Mouse (Mus musculus): ENCODE data around the gene Sdk2.

Sdk2 gene

DNA sequence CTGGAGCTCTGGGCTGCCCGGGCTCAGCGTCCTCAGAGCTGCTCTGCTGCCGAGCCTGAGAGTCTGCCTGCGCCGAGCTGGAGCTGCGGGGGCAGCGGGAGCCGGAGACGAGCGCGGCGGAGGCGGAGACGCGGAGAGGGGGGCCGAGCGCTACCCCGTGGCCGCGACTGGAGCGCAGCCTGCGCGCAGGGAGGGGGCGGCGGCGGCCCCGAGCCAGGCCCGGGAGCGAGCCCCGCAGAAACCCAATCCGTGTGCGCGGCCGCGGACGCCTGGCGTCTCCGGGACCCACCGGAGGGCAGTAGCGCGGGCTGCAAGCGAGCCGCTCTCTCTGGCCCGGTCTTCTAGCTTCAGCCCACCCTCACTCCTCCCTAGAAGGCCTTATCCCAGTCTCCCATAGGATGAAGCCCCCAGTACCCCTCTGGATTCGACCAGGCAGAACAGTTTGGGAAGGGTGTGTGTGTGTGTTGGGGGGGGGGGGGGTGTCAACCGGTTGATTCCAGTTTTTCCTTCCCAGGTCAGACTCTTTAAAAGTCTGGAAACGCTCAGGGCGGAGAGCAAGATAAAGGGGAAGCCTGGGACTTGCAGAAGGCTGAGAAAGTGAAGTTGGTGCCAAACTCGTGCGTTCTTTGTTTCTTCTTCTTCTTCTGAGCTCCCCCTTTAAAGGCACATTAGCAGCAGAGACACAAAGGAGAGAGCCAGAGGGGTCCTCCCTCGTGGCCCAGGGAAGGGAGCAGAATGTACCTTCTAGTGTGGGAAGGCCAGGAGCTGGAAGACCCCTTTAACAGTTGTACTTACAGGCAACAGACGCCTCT lies at the start of gene Sdk2:
Gene Sdk2 (minus strand): TSS at position 96 of the 812 bp plus-strand sequence.
- DNase-seq (ENCODE audit: low read depth, low spot score): peak; percentile 72

DNA sequence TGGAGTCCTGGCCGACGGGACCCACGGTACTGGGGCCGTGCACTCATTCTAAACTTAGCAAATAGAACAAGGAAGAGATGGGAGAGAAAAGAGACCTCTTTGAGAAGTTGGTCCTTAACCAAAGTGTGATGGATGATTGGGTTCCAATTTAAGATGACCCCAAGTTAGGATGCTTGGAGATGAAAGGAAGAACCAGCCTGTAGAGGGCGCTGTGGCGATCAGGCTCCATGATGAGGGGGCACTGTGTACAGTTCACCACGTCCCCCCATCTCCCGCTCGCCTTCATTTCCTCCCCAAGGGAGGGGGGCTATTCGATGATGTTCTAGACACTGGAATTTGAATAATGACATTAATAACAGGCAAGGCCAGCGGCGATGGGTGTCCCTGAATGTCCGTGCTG lies 48.2 kb upstream of the Sdk2 start:
- no peak for DNase-seq (ENCODE audit: low read depth, low spot score)

DNA sequence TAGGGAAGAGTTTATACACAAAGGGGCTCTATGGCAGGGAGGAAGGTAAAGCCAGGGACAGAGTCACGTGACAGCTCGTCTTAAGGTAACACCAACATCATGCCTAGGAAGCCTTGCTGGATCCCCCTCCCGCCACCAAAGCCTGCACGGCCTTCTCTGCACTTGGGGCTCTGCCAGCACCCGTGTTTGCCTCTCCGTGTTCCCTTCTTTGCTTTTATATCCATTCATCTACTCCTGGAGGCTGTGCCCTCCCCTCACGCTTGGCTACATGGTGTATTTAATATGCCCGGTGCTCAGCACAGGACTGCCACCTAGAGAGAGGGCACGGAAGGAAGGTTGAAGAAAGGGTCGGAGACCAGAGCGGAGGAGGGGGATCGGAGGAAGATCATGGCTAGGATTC lies 47.8 kb upstream of the Sdk2 start:
- no peak for DNase-seq (ENCODE audit: low read depth, low spot score)

DNA sequence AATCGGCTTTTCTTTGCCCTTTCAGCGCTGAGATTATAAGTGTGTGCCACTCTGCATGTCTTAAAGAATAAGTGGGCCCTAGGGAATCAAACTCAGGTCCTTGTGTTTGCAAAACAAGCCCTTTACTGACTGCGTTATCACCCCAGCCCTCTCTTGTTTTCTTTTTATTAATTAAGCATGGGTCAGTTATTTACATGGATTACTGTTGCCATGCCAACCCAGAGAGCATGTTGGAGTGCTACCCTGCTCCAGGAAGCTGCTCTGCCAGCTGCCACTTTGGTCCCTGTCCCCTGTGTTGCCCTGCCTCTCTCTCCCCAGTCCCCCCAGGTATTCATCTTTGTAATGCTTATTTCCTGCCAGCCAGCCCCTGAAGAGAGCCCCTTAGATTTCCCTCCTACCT lies 44.0 kb upstream of the Sdk2 start:
- DNase-seq (ENCODE audit: low read depth, low spot score): no peak

DNA sequence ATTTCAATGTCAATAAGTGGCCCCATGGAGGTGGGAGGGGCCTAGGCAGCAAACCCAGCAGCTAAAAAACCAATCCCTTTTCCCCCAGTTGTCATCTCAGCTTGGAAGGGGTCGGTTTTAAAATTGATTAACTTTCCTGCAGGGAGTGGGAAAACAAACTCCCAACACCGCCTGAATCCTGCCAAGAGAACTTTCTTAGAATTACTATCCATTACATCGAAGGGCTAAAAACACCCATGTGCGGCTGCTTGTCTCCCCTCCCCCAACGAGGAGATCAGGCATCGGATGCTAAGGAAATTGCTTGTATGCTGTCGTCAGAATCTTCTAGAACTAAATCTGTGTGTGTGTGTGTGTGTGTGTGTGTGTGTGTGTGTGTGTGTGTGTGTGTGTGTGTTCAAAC lies 26.8 kb upstream of the Sdk2 start:
- DNase-seq (ENCODE audit: low read depth, low spot score): no peak

DNA sequence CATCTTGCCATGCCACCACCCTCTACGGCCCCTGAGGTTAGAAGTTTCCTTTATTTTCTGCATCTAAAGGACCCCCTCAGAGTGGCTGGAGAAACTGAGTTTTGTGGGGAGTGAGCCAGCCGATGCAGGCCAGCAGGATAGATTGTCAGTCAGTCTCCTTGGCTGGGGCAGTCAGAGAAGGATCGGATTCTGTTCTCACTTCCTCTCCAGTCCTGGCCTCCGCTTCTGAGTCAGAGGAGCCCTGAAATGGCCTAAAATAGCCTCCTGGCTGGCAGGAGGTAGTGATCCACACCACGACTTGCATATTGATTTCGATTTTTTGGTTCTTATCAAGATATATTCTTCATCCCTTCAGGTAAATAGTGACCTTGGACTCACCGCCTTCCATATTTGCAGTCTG lies 26.3 kb upstream of the Sdk2 start:
- DNase-seq (ENCODE audit: low read depth, low spot score): no peak

DNA sequence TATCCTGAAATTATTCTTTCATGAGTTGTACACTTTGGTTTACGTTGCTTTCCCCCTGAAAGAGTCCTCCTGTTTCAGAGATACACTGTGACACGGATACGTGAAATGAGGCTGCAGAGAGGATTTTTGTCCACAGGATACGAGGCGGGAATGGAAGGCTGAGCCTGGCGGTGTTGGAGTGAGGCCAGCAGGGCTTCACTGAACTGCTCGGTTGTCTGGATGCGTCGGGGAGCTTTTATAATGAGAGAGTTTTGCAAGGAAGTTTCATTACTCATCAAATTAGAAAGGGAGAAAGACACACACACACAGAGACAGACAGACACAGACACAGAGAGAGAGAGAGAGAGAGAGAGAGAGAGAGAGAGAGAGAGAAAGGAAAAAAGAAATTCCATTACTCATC lies 13.8 kb upstream of the Sdk2 start:
- no peak for DNase-seq (ENCODE audit: low read depth, low spot score)

DNA sequence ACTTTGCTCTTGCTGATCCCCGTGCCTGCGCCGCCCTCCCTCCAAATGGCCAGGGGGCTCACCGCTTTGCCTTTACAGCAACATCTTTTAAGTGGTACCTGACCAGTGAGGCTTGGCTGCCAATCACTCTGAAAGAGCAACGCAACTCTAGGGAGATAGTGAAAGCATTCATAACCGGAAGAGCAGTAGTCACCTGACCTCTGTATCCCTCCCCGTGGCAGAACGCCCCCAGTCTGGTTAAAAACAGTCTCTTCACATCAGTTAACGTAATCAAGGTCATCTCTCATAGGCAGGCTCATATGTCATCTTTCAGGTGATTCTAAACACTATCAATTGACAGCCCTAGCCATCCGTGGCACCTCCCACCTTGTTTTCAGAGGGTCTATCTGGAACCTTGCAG lies 5.8 kb upstream of the Sdk2 start:
- DNase-seq (ENCODE audit: low read depth, low spot score): no peak

DNA sequence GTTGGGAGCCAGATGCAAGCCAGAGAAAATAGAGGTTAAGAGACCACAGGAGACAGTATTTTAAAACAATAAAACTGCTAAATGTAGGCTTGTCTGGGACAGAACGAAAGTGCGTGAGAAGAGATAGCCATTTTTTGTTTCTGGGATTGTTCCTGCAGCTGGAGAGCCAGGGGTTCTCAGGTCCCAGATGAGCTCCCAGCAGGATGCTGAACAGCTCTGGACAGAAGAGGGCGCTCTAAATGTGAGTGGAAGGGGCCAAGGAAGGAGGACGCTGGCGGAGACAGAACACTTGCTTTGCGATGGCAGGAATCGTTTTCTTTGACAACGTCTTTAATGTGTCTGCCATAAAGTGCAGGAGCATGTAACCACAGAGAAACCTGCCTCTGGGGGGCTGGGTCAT lies 5.2 kb upstream of the Sdk2 start:
- DNase-seq (ENCODE audit: low read depth, low spot score): peak; percentile 61

DNA sequence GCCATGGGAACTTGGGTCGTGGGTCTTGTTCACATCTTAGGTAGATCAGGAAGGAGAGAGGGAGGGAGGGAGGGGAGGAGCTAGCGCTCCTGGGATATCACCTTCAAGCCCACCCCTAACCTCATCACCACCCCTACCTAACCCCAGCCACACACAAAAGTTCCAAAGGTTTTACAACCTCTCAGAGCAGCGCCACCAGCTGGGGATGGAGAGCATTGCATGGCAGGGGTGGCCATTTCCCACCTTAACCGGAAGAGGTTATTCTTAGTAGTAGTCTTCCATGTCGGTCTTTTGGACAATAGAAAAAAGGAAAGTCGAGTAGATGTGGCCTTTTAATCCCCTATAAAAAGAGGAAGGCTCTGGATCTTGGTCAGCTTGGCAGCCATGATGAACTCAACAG lies 4.0 kb upstream of the Sdk2 start:
- no peak for DNase-seq (ENCODE audit: low read depth, low spot score)

DNA sequence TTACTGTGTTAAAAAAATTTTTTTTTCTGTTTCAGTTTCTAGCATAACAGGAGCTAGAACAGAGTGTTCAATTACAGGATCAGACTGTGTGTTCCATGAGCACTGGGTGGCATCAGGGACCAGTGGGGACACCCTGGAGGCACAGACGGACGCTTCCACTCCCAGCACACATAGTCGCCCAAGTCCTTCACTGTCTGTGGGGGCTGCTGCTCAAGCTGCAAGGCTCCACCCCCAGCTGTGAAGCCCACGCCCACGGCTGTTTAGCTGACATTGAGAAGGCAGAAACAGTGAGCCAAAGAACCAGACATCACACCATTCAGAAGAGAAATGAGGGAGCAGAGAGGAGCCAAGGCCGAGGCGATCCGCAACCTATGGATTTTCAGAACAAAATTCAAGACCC lies 3.3 kb upstream of the Sdk2 start:
- DNase-seq (ENCODE audit: low read depth, low spot score): no peak

DNA sequence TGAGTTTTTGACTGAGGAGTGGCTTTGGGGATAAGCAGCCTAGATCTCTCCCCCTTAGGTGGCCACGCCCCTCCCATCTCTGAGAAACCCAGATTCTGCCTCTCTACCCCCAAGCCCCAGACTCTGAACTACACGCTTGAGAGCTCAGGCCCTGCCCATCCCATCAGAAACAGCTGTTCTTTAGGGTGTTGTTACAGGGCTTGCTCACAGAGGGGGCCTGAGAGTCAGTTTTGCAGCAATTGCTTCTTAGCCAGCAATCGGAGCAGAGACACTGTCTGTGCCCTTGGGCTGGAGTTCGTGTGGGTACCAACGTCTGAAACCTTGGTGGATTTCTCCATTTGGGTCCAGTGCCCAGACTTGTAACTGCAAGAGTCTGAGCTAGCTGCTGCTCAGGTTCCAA lies 1.5 kb upstream of the Sdk2 start:
- peak; percentile 83 for DNase-seq (ENCODE audit: low read depth, low spot score)

DNA sequence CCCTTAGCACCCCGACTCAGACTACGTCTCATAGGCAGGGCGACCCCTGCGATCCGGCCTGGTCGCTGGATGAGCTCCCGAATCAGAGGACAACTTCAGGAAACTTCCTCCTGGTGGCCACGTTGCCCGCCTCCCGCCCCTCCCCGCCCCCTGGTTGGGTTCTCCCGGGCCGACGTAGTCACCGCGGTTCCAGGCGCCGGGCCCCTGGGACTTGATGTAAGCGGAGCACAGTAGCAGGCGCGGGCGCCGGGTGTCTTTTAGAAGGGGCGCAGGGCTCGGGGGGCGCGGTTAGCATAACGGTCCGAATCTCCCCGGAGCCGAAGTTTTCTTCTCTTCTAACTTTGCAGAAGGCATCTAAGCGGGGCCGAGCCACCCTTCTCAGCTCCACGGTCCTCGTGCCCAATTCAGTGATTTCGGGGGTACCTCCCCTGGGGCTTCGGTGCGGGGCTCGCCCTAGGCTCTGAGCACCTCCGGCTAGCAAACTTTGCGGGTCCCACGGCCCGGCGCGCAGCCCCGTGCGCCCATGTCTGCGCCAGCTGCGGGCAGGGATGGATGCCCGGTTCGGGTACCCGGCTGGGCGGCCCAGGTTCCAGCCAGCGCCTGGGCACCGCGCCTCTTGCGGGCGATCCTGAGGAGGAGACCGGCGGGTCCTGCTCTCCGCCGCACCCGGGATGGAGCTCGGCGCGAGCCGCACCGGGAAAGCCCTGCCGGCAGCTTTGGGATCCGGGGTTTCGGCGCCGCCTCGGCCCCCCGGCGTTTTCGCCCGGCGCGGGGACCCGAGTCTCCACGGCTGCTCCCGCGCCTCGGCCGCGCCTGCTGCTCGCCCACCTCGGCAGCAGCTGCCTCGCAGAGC lies 522 bp downstream of the Sdk2 start:
- peak; percentile 59 for DNase-seq (ENCODE audit: low read depth, low spot score)

DNA sequence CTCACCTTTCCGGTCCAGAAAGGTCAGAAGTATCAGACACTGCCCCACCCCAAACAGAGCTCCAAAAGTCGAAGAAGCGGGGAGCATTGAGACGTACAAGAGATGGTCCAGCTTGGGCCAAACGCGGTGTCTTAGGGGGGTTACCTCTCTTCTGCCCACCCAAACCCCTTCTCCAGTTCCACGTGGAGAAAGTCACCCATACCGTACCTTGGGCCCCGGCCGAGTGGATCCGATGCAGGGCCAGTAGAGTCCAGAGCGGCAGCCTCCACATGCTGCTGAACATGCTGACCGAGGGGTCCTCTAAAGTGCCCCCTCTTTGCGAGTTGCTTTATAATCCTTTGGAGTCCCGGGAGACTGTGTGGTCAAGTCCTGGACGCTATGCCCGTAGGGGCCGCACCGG lies 1.2 kb downstream of the Sdk2 start:
- DNase-seq (ENCODE audit: low read depth, low spot score): no peak

DNA sequence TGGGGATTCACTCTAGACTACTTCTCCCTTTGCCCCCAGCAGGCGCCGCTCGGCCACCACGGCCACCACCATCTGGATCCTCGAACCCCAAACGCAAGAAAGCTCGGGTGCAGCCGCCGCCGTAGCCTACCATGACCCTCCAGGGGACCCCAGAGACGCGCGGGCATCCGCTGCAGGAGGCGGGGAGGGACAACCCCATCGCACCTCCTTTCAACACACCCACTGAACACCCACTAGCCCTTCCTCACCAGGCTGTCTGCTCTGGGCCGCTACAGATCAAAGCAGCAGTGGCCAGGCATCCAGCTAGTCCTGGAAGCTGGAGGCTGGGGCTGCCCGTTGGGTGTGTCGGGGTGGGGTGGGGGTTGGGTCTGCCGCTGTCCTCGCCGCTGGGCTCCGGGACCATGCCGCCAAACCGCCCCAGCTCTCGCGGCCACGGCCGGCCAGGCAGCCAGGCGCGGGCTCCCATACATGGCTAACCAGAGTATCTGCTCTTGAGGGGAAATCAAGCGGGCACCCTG lies 1.9 kb downstream of the Sdk2 start:
- no peak for DNase-seq (ENCODE audit: low read depth, low spot score)

DNA sequence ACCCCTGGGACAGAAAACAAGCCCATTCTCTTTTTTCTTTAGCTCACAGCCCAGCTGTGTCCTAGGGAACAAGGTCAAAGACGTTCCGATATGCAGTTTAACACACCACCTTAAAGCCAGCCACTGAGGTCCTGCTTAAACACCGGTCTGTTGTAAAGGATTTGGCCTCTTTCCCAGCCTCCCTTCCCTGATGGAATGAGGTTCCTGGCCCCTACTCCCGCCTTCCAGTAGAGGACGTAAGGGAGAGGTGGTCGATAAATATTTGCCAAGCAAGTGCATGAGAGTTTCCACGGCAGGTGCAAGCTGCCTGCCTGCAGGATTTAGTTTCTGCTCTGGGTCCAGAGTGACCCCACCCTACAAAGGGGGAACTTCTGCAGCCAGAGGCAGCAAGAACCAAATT lies 4.9 kb downstream of the Sdk2 start:
- DNase-seq (ENCODE audit: low read depth, low spot score): no peak

DNA sequence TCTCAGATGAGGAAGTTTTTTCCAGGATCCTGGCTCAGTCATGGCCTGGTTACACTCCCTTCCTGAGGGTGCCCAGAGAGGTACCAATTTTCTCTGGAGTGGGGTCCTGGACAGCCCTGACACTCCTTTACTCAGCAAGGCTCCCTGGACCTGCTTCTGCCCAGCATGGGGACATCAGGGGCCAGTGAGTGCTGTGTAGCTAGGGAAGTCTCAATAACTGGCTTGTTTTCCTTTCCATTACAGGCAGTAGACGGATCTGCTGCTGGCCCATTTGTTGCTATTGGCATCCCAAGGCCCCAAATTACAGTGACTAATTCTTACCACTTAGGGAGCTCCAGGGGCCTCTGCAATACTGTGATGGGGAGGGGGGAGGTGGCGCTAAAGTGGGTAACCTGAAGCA lies 5.6 kb downstream of the Sdk2 start:
- DNase-seq (ENCODE audit: low read depth, low spot score): no peak

DNA sequence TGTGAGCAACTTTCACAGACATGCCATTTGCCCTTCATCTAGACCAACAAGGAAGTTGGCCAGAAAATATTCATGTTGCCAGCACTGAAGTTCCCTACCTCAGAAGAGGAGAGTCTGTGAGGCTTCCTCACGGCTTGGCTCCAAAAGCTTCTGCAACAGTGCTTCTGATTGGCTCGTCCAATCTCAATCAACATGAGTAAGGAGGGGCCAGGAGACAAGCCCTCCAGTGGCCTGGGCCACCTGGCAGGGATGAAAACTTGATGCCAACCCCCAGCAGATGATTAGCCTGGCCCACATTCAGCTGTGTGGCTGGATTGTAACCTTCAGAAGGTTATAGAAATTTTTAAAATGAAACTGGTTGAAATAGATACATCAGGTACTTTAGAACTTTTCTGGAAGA lies 10.5 kb downstream of the Sdk2 start:
- no peak for DNase-seq (ENCODE audit: low read depth, low spot score)

DNA sequence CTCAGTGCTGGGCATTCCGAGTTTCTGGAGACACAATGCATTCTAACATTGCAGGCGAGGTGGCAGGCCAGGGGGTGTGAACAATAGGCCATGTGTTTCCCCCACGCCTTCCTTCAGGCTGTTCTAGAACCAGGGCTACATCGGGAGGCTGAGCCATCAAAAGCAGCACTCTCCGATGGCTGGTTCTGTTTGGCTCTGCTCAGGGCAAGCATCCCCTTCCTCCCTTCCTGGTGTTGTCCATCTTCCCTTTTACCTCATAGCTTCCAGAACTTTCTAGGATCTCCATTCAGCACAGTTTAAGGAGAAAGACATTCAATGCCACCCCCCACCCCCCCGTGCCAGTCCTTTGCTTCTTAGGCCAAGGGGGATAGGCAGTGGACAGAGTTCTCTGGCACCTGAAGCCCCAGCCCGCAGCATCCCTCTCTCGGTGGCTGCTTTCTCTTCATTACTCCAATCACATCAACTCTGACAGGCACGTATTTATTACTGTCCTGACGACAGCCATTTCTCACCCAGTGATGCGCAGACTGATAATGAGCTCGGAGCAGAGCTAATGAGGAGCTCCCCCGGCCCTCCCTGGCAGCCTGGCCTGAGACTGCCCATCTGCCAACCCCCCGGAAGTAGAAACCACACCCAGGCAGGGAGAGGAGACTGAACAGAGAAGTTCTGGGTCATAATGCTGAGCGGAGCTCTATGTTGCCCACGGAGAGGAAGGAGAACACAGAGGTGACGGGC lies 12.1 kb downstream of the Sdk2 start:
- DNase-seq (ENCODE audit: low read depth, low spot score): no peak

DNA sequence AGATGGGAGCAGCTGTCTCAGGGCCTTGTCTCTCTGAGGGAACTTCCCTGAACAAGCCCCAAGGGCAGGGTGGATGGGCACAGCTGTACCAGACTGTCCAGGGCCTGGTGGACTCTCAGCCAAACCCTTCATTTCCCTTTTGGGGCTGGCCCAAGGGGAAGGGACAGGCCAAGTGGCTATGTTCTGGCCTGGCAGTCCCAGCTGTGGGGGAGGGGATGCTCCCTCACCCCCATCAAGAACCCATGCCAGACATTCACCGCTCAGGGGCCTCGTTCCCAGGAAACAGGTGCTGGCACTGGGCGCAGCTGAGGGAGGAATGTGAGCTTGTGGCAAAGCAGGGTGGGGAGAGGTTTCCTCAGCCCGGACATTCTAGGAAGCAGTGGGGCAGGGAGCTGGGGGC lies 15.5 kb downstream of the Sdk2 start:
- no peak for DNase-seq (ENCODE audit: low read depth, low spot score)

DNA sequence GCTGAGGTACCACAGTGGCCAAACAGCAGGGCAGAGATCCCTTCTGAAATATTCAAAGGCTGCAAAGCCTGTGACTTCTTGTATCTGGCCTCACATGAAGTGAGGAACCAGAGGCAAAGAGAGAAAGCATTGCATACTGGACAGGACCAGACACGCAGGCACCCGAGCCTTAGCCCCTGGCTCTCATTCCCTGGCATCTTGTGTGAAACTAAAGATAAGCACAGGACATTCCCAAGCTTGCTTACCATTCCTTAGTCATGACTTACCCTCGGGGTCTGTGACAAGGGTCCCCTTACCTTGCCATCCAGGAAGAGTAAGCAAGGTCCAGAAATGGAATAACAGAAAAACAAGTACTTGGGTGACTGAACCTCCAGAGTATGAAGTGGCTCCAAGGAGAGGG lies 16.3 kb downstream of the Sdk2 start:
- DNase-seq (ENCODE audit: low read depth, low spot score): no peak

DNA sequence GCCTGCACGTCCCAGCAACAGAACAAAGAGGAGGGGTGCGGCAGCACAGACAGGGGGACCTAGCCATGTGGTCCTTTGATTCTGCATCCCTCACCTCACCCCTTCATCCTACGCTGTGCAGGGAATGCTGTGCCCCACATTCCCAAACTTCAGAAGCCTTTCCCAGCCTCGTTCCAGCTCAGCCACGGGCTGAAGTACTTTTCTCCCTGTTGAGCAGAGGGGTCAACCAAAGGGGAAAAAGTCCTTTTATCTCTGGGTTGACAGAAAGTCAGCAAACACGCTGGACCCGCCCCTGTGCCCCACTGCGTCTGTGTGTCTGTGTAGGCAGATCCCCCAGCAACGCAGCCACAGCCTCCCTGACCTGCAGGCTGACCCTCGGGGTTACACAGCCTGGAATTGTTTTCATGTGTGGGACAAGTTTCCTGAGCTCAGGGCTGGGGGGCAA lies 18.9 kb downstream of the Sdk2 start:
- DNase-seq (ENCODE audit: low read depth, low spot score): peak; percentile 85

All from mesoderm, embryonic 11.5 days (tissue).